Mouse (Mus musculus) forebrain, embryonic 14.5 days (tissue): ENCODE measurements around the gene Pef1. TPM values are rescaled to one million over a fixed set of nuclear protein-coding genes. Genes with fewer than 3 reads are reported as not detected.
A peak's percentile ranks its signal among the peaks of the same experiment; 100 is the strongest.

Source experiments
- ATAC-seq: fragments of 200-750 bp; cut with Nextera tagmentation; 2 replicates; pipeline ENCODE4 v1.8.0; 2017; ENCODE audit warnings: mild to moderate bottlenecking, moderate library complexity
- DNase-seq: peaks from one replicate; pipeline ENCODE4 v3.0.0-alpha.2; 2015; ENCODE audit warnings: low spot score
- H3K27ac ChIP-seq: fragments of 300-500 bp; sonication (generic); 2 replicates; pipeline ENCODE4 v1.5.1; 2014; ENCODE audit warnings: low read depth, mild to moderate bottlenecking, control low read depth, low read length, moderate library complexity
- H3K27me3 ChIP-seq: fragments of 300-500 bp; sonication (generic); replicated peaks from 2 replicates; pipeline ENCODE4 v1.6.1; 2014; ENCODE audit warnings: low read length, control low read depth, mixed read lengths; ENCODE audit not compliant: control insufficient read depth, insufficient read depth
- H3K36me3 ChIP-seq: fragments of 300-500 bp; sonication (generic); 2 replicates; pipeline ENCODE4 v1.6.1; 2014; ENCODE audit warnings: low read length, control low read depth; ENCODE audit not compliant: control insufficient read depth, insufficient read depth
- H3K4me1 ChIP-seq: fragments of 300-500 bp; sonication (generic); 2 replicates; pipeline ENCODE4 v1.6.1; 2014; ENCODE audit warnings: antibody characterized with exemption, low read length, control low read depth; ENCODE audit not compliant: control insufficient read depth, insufficient read depth
- H3K4me2 ChIP-seq: fragments of 300-500 bp; sonication (generic); 2 replicates; pipeline ENCODE4 v1.6.1; 2014; ENCODE audit warnings: mild to moderate bottlenecking, control low read depth, low read length
- H3K4me3 ChIP-seq: fragments of 300-500 bp; sonication (generic); 2 replicates; pipeline ENCODE4 v1.5.1; 2014; ENCODE audit warnings: low read depth, low read length, control low read depth
- H3K9ac ChIP-seq: fragments of 300-500 bp; sonication (generic); 2 replicates; pipeline ENCODE4 v1.6.1; 2014; ENCODE audit warnings: mild to moderate bottlenecking, low read length, control low read depth, moderate library complexity
- H3K9me3 ChIP-seq: fragments of 300-500 bp; sonication (generic); replicated peaks from 2 replicates; pipeline ENCODE4 v1.6.1; 2016; ENCODE audit warnings: low read length, control low read depth, mixed read lengths; ENCODE audit not compliant: control insufficient read depth
- WGBS: fragments of 180-500 bp; shearing (Covaris S2); extraction: QIAGEN DNeasy Blood & Tissue Kit; methylation state at CpG from one replicate; pipeline ENCODE4 v1.1.7; 2014; 5-methylcytosine and 5-hydroxymethylcytosine counted together
- polyA plus RNA-seq: library from polyadenylated mRNA; unstranded; fragments of >200 nt; fragmentation: Nextera tagmentation; extraction: Ambion mirVana; gene quantifications from 2 replicates; pipeline ENCODE4 v1.2.1, GENCODE M21; 2014

Pef1 gene
- polyA plus RNA-seq, 1 experiment from 2014 or later: 91.9 TPM

- no peak overlapping the region for H3K4me2 ChIP-seq
- no peak overlapping the region for H3K4me3 ChIP-seq
- peaks cover 3% of the 10 kb centered on the region; the same call in 1 of the 2 replicates for H3K27me3 ChIP-seq
- peaks cover 9% of the 10 kb centered on the region for H3K4me1 ChIP-seq
- no peak for ATAC-seq
- 81% methylated on average over 11 of the region's 11 CpGs for WGBS
- DNase-seq: no peak
- no peaks in the 10 kb centered on the region for H3K9me3 ChIP-seq
- H3K36me3 ChIP-seq: no peaks in the 10 kb centered on the region
- H3K27ac ChIP-seq: no peak overlapping the region
- no peak overlapping the region for H3K9ac ChIP-seq
Observed at GRCm38 (mm10) chr4:130171951-130172765, 69.8 kb downstream of the Pef1 start.

GRCm38 (mm10) chr4:130173060-130173822, 70.9 kb downstream of the Pef1 start:
- H3K36me3 ChIP-seq: no peaks in the 10 kb centered on the region
- H3K9ac ChIP-seq: no peak overlapping the region
- H3K27ac ChIP-seq: no peak overlapping the region
- no peak overlapping the region for H3K4me3 ChIP-seq
- DNase-seq: no peak
- no peak for ATAC-seq
- H3K4me1 ChIP-seq: peaks cover 9% of the 10 kb centered on the region
- peaks cover 3% of the 10 kb centered on the region; the same call in 1 of the 2 replicates for H3K27me3 ChIP-seq
- WGBS: 72% methylated on average over 11 of the region's 11 CpGs
- no peaks in the 10 kb centered on the region for H3K9me3 ChIP-seq
- no peak overlapping the region for H3K4me2 ChIP-seq

GRCm38 (mm10) chr4:130173911-130174311, 71.6 kb downstream of the Pef1 start:
- ATAC-seq (no peak), DNase-seq (no peak)
- WGBS: 52% methylated on average over 19 of the region's 19 CpGs
- H3K27ac ChIP-seq: no peak overlapping the region
- H3K4me1 ChIP-seq: peaks cover 9% of the 10 kb centered on the region
- H3K27me3 ChIP-seq: peaks cover 3% of the 10 kb centered on the region; the same call in 1 of the 2 replicates
- H3K36me3 ChIP-seq: no peaks in the 10 kb centered on the region
- no peak overlapping the region for H3K9ac ChIP-seq
- no peak overlapping the region for H3K4me3 ChIP-seq
- H3K9me3 ChIP-seq: no peaks in the 10 kb centered on the region
- H3K4me2 ChIP-seq: no peak overlapping the region

GRCm38 (mm10) chr4:130174335-130175031, 72.1 kb downstream of the Pef1 start:
- H3K4me3 ChIP-seq: no peak overlapping the region
- peaks cover 9% of the 10 kb centered on the region for H3K4me1 ChIP-seq
- DNase-seq (no peak), ATAC-seq (no peak)
- 7% methylated on average over 25 of the region's 25 CpGs for WGBS
- no peak overlapping the region for H3K27ac ChIP-seq
- H3K4me2 ChIP-seq: peak overlapping the region; percentile 16; the same call in 1 of the 2 replicates
- H3K9me3 ChIP-seq: no peaks in the 10 kb centered on the region
- peaks cover 3% of the 10 kb centered on the region; the same call in 1 of the 2 replicates for H3K27me3 ChIP-seq
- H3K36me3 ChIP-seq: no peaks in the 10 kb centered on the region
- H3K9ac ChIP-seq: no peak overlapping the region

GRCm38 (mm10) chr4:130175072-130175711, 72.8 kb downstream of the Pef1 start, which contains the start of gene Tinagl1:
Gene Tinagl1 (minus strand): TSS chr4:130175122.
- WGBS: 2% methylated on average over 14 of the region's 14 CpGs
- no peaks in the 10 kb centered on the region for H3K36me3 ChIP-seq
- peaks cover 3% of the 10 kb centered on the region; the same call in 1 of the 2 replicates for H3K27me3 ChIP-seq
- H3K4me2 ChIP-seq: peak within 1 kb of the TSS; percentile 16; the same call in 1 of the 2 replicates
- H3K9ac ChIP-seq: no peak within 1 kb of the TSS
- ATAC-seq: no peak
- peaks cover 9% of the 10 kb centered on the region for H3K4me1 ChIP-seq
- DNase-seq: no peak
- H3K9me3 ChIP-seq: no peaks in the 10 kb centered on the region
- no peak within 1 kb of the TSS for H3K27ac ChIP-seq
- no peak within 1 kb of the TSS for H3K4me3 ChIP-seq

GRCm38 (mm10) chr4:130176156-130176720, 73.9 kb downstream of the Pef1 start:
- no peak overlapping the region for H3K27ac ChIP-seq
- no peak overlapping the region for H3K4me3 ChIP-seq

GRCm38 (mm10) chr4:130177087-130177486, 74.7 kb downstream of the Pef1 start:
- H3K9ac ChIP-seq: no peak overlapping the region
- no peak overlapping the region for H3K4me3 ChIP-seq
- H3K36me3 ChIP-seq: no peaks in the 10 kb centered on the region
- ATAC-seq: no peak
- WGBS: 71% methylated on average over 4 of the region's 4 CpGs
- H3K9me3 ChIP-seq: no peaks in the 10 kb centered on the region
- no peak overlapping the region for H3K27ac ChIP-seq
- H3K4me1 ChIP-seq: peaks cover 9% of the 10 kb centered on the region
- DNase-seq: no peak
- no peak overlapping the region for H3K4me2 ChIP-seq
- peaks cover 3% of the 10 kb centered on the region; the same call in 1 of the 2 replicates for H3K27me3 ChIP-seq

More at GRCm38 (mm10) chr4:130176156-130176720, 73.9 kb downstream of the Pef1 start:
- Histone ChIP-seq H3K36me3 (no peaks in the 10 kb centered on the region), H3K4me2 (no peak overlapping the region), H3K4me1 (peaks cover 9% of the 10 kb centered on the region), H3K9me3 (no peaks in the 10 kb centered on the region), H3K9ac (no peak overlapping the region), H3K27me3 (peaks cover 3% of the 10 kb centered on the region; the same call in 1 of the 2 replicates)
- ATAC-seq: no peak
- 78% methylated on average over 5 of the region's 5 CpGs for WGBS
- DNase-seq: no peak

GRCm38 (mm10) chr4:130177536-130177935, 75.2 kb downstream of the Pef1 start:
- H3K27me3 ChIP-seq: peaks cover 3% of the 10 kb centered on the region; the same call in 1 of the 2 replicates
- H3K9ac ChIP-seq: no peak overlapping the region
- ATAC-seq: no peak
- H3K4me2 ChIP-seq: no peak overlapping the region
- no peak overlapping the region for H3K27ac ChIP-seq
- no peak for DNase-seq
- no peaks in the 10 kb centered on the region for H3K36me3 ChIP-seq
- H3K9me3 ChIP-seq: no peaks in the 10 kb centered on the region
- peaks cover 9% of the 10 kb centered on the region for H3K4me1 ChIP-seq
- 61% methylated on average over 7 of the region's 7 CpGs for WGBS
- no peak overlapping the region for H3K4me3 ChIP-seq
